Mouse (Mus musculus) spleen, adult 2 months (tissue): ENCODE data around the gene Cfd. TPM values are rescaled to one million over a fixed set of nuclear protein-coding genes. Genes with fewer than 3 reads are reported as not detected.

Source experiments
- DNase-seq, 2 experiments: peaks; one replicate each; pipeline versions ENCODE4 v3.0.0 to v3.0.0-alpha.2; 2012 to 2021; ENCODE audit warnings: low spot score in 2 of 2, low read depth in 1 of 2
- H3K27ac ChIP-seq: fragments of 200-500 bp; 2 replicates; pipeline ENCODE4 v1.5.1; 2012; ENCODE audit warnings: low read length, inconsistent platforms; ENCODE audit not compliant: insufficient read depth
- H3K27me3 ChIP-seq: fragments of 200-500 bp; 2 replicates; pipeline ENCODE4 v1.6.1; 2012; ENCODE audit warnings: mild to moderate bottlenecking, moderate library complexity, low read length, inconsistent platforms; ENCODE audit not compliant: control insufficient read depth, insufficient read depth
- H3K36me3 ChIP-seq: fragments of 200-500 bp; 2 replicates; pipeline ENCODE4 v1.6.1; 2012; ENCODE audit warnings: mild to moderate bottlenecking, low read length, inconsistent platforms; ENCODE audit not compliant: control insufficient read depth, insufficient read depth
- H3K4me1 ChIP-seq: fragments of 200-500 bp; 2 replicates; pipeline ENCODE4 v1.6.1; 2011; ENCODE audit warnings: inconsistent platforms; ENCODE audit not compliant: control insufficient read depth, insufficient read depth, insufficient read length
- H3K4me3 ChIP-seq: fragments of 200-500 bp; 2 replicates; pipeline ENCODE4 v1.5.1; 2011; ENCODE audit warnings: mild to moderate bottlenecking, inconsistent platforms; ENCODE audit not compliant: insufficient read depth, insufficient read length; ENCODE audit errors: extremely low read depth
- CTCF ChIP-seq: fragments of 200-500 bp; IDR thresholded peaks from 2 replicates; pipeline ENCODE4 v1.5.1; 2011; ENCODE audit warnings: mild to moderate bottlenecking, inconsistent platforms; ENCODE audit not compliant: insufficient read depth, insufficient read length, insufficient replicate concordance; ENCODE audit errors: extremely low read depth
- POLR2A ChIP-seq: fragments of 200-500 bp; IDR thresholded peaks from 2 replicates; pipeline ENCODE4 v1.6.1; 2011; ENCODE audit warnings: low read depth, low read length, inconsistent platforms
- WGBS: fragments of 180-500 bp; shearing (Covaris S2); methylation state at CpG from one replicate; pipeline ENCODE4 v1.1.7; 2018; 5-methylcytosine and 5-hydroxymethylcytosine counted together
- polyA plus RNA-seq: library from polyadenylated mRNA; depleted of rRNA; stranded (reverse); fragments of >200 nt; gene quantifications from 2 replicates; pipeline ENCODE4 v1.2.3, GENCODE M21; 2012

Cfd gene
- polyA plus RNA-seq, 1 experiment, result 138 TPM

DNA sequence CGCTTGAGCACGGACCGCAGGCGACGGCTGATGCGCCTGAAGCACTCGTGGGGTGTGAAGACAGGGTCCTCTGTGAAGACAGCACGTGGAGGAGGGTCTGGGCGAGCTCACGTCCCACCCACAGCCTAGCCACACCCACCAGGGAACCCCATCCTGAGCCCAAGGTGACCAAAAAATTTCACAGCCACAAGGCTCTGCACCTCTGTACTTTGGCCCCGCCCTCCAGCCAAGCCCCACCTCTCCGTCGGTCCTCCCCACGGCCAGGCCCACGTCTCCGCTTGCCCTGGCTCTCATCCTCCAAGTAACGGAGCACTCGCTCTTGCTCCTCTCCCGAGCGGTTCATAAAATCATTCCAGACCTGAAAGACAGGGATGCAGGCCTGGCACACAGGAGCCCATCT is 21.8 kb downstream of the Cfd start:
- H3K4me1 ChIP-seq, result peaks cover 14% of the 10 kb centered on the region; the same call in 1 of the 2 replicates
- WGBS, result 94% methylated on average over 20 of the region's 20 CpGs
- no peak for DNase-seq
- H3K4me3 ChIP-seq, result no peak overlapping the region
- no peak for TF ChIP-seq CTCF
- TF ChIP-seq POLR2A, result no peak
- peaks cover 2% of the 10 kb centered on the region; the same call in 1 of the 2 replicates for H3K36me3 ChIP-seq
- no peak overlapping the region for H3K27ac ChIP-seq
- no peaks in the 10 kb centered on the region for H3K27me3 ChIP-seq

DNA sequence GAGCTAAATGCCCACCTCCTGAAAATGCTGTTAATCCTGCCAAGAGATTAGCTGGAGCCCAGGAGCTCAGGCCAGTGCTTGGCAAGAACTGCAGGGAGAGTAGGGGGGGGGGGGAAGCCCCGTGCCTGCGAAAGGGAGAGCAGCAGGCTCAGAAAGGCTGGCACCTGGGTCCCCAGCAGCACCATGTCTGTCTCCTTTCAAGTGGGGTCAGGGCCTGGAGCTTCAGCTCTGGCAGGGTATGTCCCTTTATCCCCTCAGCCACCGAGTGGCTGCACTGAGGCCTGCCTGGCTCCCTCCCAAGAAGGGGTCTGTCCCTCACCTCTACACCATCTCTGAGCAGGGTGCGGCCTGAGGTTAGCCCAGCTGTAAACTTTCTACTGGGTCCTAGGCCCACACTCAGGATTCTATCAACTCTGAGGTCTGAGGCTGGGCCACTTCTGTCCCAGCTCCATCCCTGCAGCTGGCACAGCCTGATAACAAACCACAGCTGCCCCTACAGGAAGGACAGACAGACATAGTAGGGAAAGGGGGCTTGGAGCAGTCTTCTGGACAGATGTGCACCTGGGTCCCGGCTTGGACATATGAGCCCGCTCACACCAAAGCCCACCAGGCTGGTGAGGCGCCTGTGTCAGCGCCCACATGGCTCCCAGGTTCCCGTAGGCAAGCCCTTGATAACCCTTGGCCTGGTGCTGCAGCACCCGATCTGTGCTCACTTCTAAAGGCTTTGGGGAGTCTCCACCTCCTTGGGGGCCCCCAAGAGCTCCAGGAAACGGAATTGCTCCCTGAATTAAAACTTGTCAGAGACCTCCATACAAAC is 23.7 kb downstream of the Cfd start:
- peaks cover 2% of the 10 kb centered on the region; the same call in 1 of the 2 replicates for H3K36me3 ChIP-seq
- WGBS, result 58% methylated on average over 11 of the region's 11 CpGs
- no peak for DNase-seq
- no peak for TF ChIP-seq CTCF
- TF ChIP-seq POLR2A, result no peak
- H3K27me3 ChIP-seq, result no peaks in the 10 kb centered on the region
- H3K27ac ChIP-seq, result no peak overlapping the region
- H3K4me1 ChIP-seq, result peaks cover 14% of the 10 kb centered on the region; the same call in 1 of the 2 replicates
- no peak overlapping the region for H3K4me3 ChIP-seq

DNA sequence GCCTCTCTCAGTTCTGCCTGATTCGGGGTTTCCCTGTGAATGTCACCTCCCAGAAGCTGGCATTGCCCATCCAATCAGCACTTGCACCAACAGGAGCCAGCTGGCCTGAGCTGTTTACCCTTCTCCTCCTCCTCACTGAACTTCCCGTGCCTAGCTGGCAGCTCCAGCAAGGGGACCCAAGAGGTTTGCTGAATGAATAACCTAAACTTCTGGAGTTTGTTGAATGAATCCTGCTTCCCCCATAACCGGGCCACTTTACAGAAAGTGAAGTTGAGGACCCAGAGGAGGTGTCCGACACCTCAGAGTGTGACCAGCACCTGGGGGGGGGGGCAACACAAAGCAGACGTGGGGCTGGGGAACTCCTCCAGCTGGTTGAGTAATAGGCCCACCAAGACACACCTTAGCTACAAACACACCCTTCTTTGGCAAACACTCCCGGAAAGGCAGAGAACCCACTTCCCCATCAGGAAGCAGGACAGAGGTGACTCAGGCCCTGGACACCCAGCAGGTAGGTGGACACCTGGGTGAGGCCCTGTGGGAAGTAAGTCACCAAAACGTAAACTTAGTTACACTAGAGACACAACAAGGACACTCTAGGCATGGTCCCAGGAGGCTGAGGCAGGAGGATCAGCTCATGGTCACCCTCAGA is 24.4 kb downstream of the Cfd start:
- Histone ChIP-seq H3K27me3 (no peaks in the 10 kb centered on the region), H3K27ac (no peak overlapping the region), H3K4me1 (peaks cover 12% of the 10 kb centered on the region; the same call in 1 of the 2 replicates), H3K4me3 (no peak overlapping the region), H3K36me3 (peaks cover 2% of the 10 kb centered on the region; the same call in 1 of the 2 replicates)
- no peak for DNase-seq
- WGBS, result 45% methylated on average over 7 of the region's 7 CpGs
- TF ChIP-seq CTCF (no peak), POLR2A (no peak)

DNA sequence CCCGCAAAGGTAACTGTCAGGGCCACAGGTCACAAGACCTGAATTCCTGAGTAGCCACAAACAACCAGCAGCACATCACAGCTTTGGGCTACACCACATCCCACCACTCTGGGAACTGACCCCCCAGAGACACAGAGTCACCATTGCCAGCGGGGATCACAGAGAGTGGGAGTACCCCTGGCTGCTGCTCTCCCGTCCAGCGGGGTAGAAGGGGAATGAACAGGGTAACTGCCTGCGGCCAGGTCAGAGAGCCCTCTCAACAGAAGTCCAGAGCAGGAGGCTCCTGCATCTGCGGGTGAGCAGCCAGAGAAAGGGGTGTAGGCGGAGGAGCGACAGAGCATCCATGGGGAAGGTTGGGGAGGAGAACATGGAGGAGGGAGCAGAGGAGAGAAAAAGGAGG is 25.4 kb downstream of the Cfd start:
- TF ChIP-seq POLR2A (no peak), CTCF (no peak)
- Histone ChIP-seq H3K27ac (no peak overlapping the region), H3K4me3 (peak overlapping the region; percentile 95), H3K4me1 (peaks cover 18% of the 10 kb centered on the region; the same call in 1 of the 2 replicates), H3K27me3 (0 out of 2 replicates have a peak, but pooled peaks cover 4% of the 10 kb centered on the region), H3K36me3 (no peaks in the 10 kb centered on the region)
- DNase-seq, result no peak
- WGBS, result 27% methylated on average over 8 of the region's 8 CpGs

DNA sequence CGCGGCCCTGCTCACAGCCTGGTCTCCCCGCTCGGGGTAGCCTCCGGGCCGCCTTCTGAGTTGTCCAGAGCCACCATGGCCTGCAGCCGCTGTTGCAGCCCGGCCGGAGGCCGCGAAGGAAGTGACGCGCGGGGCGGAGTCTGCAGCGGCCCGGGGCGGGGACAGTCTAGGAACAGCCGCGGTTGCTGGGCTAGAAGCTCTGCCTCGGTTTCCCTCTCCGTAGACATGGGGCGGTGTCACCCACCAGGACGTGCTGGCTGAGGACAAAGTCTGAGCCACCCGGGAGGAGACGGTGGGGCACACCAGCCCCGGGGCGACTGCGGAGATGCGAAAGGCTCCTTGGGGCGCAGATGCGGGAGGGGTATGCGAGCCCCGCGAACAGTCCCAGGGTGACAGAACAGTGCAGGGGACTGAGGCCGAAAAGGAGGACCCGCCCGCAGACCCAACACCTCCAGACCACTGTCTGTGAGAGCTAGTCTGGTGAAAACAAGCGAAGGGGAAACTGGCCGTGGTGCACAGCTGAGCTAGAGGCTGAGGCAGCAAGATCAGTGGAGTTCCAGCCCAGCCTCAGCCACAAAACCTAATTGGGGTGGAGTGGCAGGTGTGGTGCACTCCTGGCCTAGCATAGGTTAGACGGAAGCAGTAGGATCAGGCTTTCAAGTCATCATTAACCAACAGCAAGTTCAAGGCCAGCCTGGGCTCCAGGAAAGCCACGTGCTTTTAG is 26.3 kb downstream of the Cfd start, which contains the start of gene Kiss1r:
Gene Kiss1r (plus strand): TSS at position 164 of the 724 bp plus-strand sequence.
- peaks cover 9% of the 10 kb centered on the region; the same call in 1 of the 2 replicates for H3K27me3 ChIP-seq
- peak within 1 kb of the TSS; percentile 65 for H3K27ac ChIP-seq
- 2% methylated on average over 41 of the region's 42 CpGs for WGBS
- H3K4me3 ChIP-seq, result peak within 1 kb of the TSS; percentile 95
- peaks cover 21% of the 10 kb centered on the region for H3K4me1 ChIP-seq
- DNase-seq, result peak in 1 of 2 experiments; percentile 85
- no peak for TF ChIP-seq CTCF
- peak; percentile 81 for TF ChIP-seq POLR2A
- no peaks in the 10 kb centered on the region for H3K36me3 ChIP-seq

DNA sequence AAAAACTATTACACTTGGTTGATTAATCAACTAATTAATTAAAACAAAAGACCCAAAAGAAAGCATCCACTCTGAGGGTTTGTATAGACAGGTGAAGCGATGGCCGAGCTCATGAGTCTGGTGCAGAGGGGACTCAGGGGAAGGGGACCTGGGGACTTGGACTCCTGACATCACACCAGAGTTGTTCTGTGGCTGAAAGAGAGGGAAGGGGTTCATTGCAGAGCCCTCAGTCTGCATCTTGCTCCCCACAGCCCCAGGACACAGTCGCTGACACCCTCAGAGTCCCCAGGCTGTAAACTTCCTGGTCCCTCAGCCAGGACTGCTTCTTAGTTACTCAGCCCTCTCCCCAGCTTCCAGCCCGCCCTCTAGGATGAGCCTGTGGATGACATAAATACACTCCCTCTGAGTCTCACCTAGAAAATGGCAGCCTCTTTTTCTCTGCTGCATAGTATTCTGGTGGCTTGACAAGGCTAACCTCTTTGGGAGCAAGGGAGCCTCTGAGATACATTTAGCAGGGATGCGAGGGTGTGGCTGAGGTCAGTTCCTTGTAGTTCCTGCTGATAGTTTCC is 27.0 kb downstream of the Cfd start:
- H3K27me3 ChIP-seq, result peaks cover 9% of the 10 kb centered on the region; the same call in 1 of the 2 replicates
- peaks cover 21% of the 10 kb centered on the region for H3K4me1 ChIP-seq

More for the DNA sequence above, 27.0 kb downstream of the Cfd start:
- no peak for DNase-seq
- H3K4me3 ChIP-seq, result no peak overlapping the region
- H3K27ac ChIP-seq, result no peak overlapping the region
- WGBS, result 82% methylated on average over 5 of the region's 5 CpGs
- no peaks in the 10 kb centered on the region for H3K36me3 ChIP-seq
- no peak for TF ChIP-seq POLR2A
- no peak for TF ChIP-seq CTCF
